Mouse (Mus musculus) thymus, postnatal 36 days (tissue): ENCODE results near the gene Ms4a5.
"Not testable (repeated sequence)": the region's sequence is repeated elsewhere in the genome, so short reads cannot be mapped to it uniquely, and the experiment has no call there.

Experiments
- DNase-seq, 2 experiments: peaks; one replicate each; pipeline ENCODE4 v3.0.0; 2022; ENCODE audit warnings: mixed read lengths in 2 of 2

Gene Ms4a5

GRCm38 (mm10) chr19:11283773-11284172 is at the start of gene Ms4a5:
Ms4a5 (minus strand) TSS chr19:11283873.
- DNase-seq, result no peak

- no peak for DNase-seq
These were observed 37.5 kb upstream of the Ms4a5 start for GRCm38 (mm10) chr19:11321123-11321522.

- DNase-seq, result no peak
These were observed 33.1 kb upstream of the Ms4a5 start for GRCm38 (mm10) chr19:11316786-11317185.

GRCm38 (mm10) chr19:11314354-11314753 is 30.7 kb upstream of the Ms4a5 start, which contains the start of gene Ms4a14:
Ms4a14 (minus strand) TSS chr19:11314454.
- DNase-seq, result no peak

- no peak for DNase-seq
These were observed 25.2 kb upstream of the Ms4a5 start for GRCm38 (mm10) chr19:11308888-11309287.

- not testable (repeated sequence) for DNase-seq
These were observed 15.9 kb upstream of the Ms4a5 start for GRCm38 (mm10) chr19:11299529-11299928.

GRCm38 (mm10) chr19:11298939-11299338 is 15.3 kb upstream of the Ms4a5 start:
- no peak for DNase-seq

GRCm38 (mm10) chr19:11293616-11294015 is 9.9 kb upstream of the Ms4a5 start:
- DNase-seq, result not testable (repeated sequence)

GRCm38 (mm10) chr19:11292990-11293389 is 9.3 kb upstream of the Ms4a5 start:
- DNase-seq, result peak; percentile 7 to 25

- DNase-seq, result no peak
These were observed 3.5 kb downstream of the Ms4a5 start for GRCm38 (mm10) chr19:11280223-11280622.

- DNase-seq, result no peak
These were observed 7.2 kb downstream of the Ms4a5 start for GRCm38 (mm10) chr19:11276431-11276830.

GRCm38 (mm10) chr19:11266956-11267355 is 16.7 kb downstream of the Ms4a5 start:
- DNase-seq, result no peak

GRCm38 (mm10) chr19:11266052-11266845 is 17.4 kb downstream of the Ms4a5 start, which contains the start of gene Ms4a1:
Ms4a1 (minus strand) TSS chr19:11266241.
- no peak for DNase-seq

GRCm38 (mm10) chr19:11264602-11265185 is 19.0 kb downstream of the Ms4a5 start:
- no peak for DNase-seq

- no peak for DNase-seq
These were observed 20.1 kb downstream of the Ms4a5 start for GRCm38 (mm10) chr19:11263549-11263948.

- not testable (repeated sequence) for DNase-seq
These were observed 20.7 kb downstream of the Ms4a5 start for GRCm38 (mm10) chr19:11262932-11263331.

- DNase-seq, result no peak
These were observed 22.2 kb downstream of the Ms4a5 start for GRCm38 (mm10) chr19:11261522-11261921.

GRCm38 (mm10) chr19:11244230-11244629 is 39.4 kb downstream of the Ms4a5 start:
- no peak for DNase-seq

- no peak for DNase-seq
These were observed 41.1 kb downstream of the Ms4a5 start for GRCm38 (mm10) chr19:11242560-11242959.

- no peak for DNase-seq
These were observed 47.9 kb downstream of the Ms4a5 start for GRCm38 (mm10) chr19:11235820-11236219.

GRCm38 (mm10) chr19:11234921-11235735 is 48.5 kb downstream of the Ms4a5 start:
- no peak for DNase-seq

GRCm38 (mm10) chr19:11234244-11234643 is 49.4 kb downstream of the Ms4a5 start:
- DNase-seq, result no peak

GRCm38 (mm10) chr19:11232348-11232747 is 51.3 kb downstream of the Ms4a5 start, which contains the start of gene Ms4a12:
Ms4a12 (minus strand) TSS chr19:11232448.
- DNase-seq, result no peak
